Mouse (Mus musculus): ENCODE data around the gene Cpt2. TPM values are rescaled to one million over a fixed set of nuclear protein-coding genes. Genes with fewer than 3 reads are reported as not detected.

Gene Cpt2
- total RNA-seq, 1 experiment = 11.0 TPM

DNA sequence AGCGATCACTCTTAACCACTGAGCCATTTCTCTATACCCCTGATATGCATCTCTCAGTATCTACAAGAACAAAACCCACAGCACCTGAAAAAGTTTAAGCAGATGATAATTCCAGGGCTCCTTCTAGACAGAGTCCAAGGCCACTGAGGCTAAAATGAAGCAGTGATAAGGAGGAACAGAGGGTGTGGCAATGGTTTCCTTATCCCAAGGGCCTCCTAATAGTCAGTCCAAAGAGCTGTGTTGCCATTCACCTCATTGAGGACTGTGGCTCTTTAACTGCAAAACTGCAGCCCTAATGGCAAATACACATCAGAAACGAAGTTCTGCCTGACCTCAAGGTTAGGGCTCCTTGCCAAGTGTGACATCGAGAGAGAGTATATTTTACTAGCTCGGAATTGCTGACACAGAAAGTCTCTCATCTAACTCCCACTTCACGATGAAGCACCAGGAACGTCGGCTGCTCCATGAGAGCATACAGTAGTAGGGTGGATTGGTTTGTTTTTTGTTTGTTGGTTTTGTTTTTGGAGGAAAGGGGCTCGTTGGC is 2.2 kb downstream of the Cpt2 start:
- Histone ChIP-seq H3K36me3 (ENCODE audit: control insufficient read depth, insufficient read depth, low read length, poor library complexity, severe bottlenecking) (no peaks in the 10 kb centered on the region), H3K4me3 (ENCODE audit: insufficient read depth in 1 of 2, low read depth in 1 of 2, low read length in 2 of 2, poor library complexity in 1 of 2, severe bottlenecking in 1 of 2) (no peak overlapping the region), H3K9ac (ENCODE audit: insufficient read depth, low read depth, low read length, poor library complexity, severe bottlenecking) (no peak overlapping the region), H3K9me3 (ENCODE audit: control insufficient read depth, insufficient read depth, low read depth, low read length) (no peaks in the 10 kb centered on the region), H3K4me1 (ENCODE audit: control insufficient read depth in 2 of 2, insufficient read depth in 2 of 2, low read length in 2 of 2, poor library complexity in 1 of 2) (no peaks in the 10 kb centered on the region), H3K27ac (ENCODE audit: insufficient read depth, low read depth, low read length, poor library complexity, severe bottlenecking) (no peak overlapping the region)
- in situ Hi-C loops (cut with MboI; ENCODE audit: low sequenced_read_pairs in 2 of 2, unreplicated experiment in 2 of 2) = no loop called here
- DNase-seq (ENCODE audit: low read depth, low spot score) = no peak
- TF ChIP-seq HCFC1 (IDR thresholded peaks at IDR 0.05; ENCODE audit: borderline replicate concordance, insufficient read depth, low read length) = no peak
- no peak for TF ChIP-seq ZC3H11A (IDR thresholded peaks at IDR 0.05; ENCODE audit: borderline replicate concordance, low read depth, low read length)
- TF ChIP-seq MAFK (IDR thresholded peaks at IDR 0.05; ENCODE audit: insufficient read depth, low read depth, low read length) = no peak
- TF ChIP-seq ZNF384 (IDR thresholded peaks at IDR 0.05; ENCODE audit: low read depth, low read length) = no peak
- no peak for TF ChIP-seq CHD2 (IDR thresholded peaks at IDR 0.05; ENCODE audit: low read depth, low read length)

DNA sequence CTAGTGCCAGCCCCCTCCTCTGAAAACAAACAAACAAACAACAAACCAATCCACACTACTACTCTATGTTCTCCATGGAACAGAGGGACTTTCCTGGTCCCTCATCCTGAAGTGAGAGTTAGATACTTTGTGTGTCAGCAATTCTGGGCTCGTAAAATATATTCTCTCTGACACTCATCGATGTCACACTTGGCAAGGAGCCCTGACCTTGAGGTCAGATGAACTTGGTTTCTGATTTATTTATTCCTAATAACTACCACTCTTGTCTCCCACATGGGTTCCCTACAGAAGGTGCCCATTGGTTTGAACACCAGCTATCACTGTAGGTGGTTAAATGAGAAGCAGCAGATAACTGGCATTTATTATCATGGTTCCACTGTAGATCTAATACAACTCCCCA is 3.1 kb downstream of the Cpt2 start:
- TF ChIP-seq ZNF384 (IDR thresholded peaks at IDR 0.05; ENCODE audit: low read depth, low read length) (no peak), HCFC1 (IDR thresholded peaks at IDR 0.05; ENCODE audit: borderline replicate concordance, insufficient read depth, low read length) (no peak), CHD2 (IDR thresholded peaks at IDR 0.05; ENCODE audit: low read depth, low read length) (no peak), ZC3H11A (IDR thresholded peaks at IDR 0.05; ENCODE audit: borderline replicate concordance, low read depth, low read length) (no peak), MAFK (IDR thresholded peaks at IDR 0.05; ENCODE audit: insufficient read depth, low read depth, low read length) (no peak)
- Histone ChIP-seq H3K4me3 (ENCODE audit: insufficient read depth in 1 of 2, low read depth in 1 of 2, low read length in 2 of 2, poor library complexity in 1 of 2, severe bottlenecking in 1 of 2) (no peak overlapping the region), H3K27ac (ENCODE audit: insufficient read depth, low read depth, low read length, poor library complexity, severe bottlenecking) (no peak overlapping the region), H3K9ac (ENCODE audit: insufficient read depth, low read depth, low read length, poor library complexity, severe bottlenecking) (no peak overlapping the region), H3K4me1 (ENCODE audit: control insufficient read depth in 2 of 2, insufficient read depth in 2 of 2, low read length in 2 of 2, poor library complexity in 1 of 2) (no peaks in the 10 kb centered on the region), H3K9me3 (ENCODE audit: control insufficient read depth, insufficient read depth, low read depth, low read length) (no peaks in the 10 kb centered on the region), H3K36me3 (ENCODE audit: control insufficient read depth, insufficient read depth, low read length, poor library complexity, severe bottlenecking) (no peaks in the 10 kb centered on the region)
- no peak for DNase-seq (ENCODE audit: low read depth, low spot score)
- in situ Hi-C loops (cut with MboI; ENCODE audit: low sequenced_read_pairs in 2 of 2, unreplicated experiment in 2 of 2) = no loop called here

DNA sequence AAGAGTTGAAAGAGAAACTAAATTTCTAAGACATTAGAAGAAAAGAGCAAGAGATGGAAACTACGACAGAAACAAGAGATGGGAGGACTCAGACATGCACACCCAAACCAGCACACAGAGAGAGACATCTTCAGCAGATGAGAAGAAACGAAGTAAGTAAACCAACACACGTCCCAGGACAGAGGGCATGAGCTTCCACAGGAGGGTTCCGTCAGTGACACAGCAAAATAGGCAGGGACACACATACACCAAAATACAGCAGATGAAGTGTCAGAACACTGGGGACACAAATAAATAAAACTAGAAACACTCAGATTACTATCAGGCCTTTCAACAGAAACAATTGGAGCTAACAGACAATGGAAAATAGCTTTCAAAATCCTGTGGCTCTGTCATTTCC is 13.4 kb downstream of the Cpt2 start:
- no peak for DNase-seq (ENCODE audit: low read depth, low spot score)
- H3K36me3 ChIP-seq (ENCODE audit: control insufficient read depth, insufficient read depth, low read length, poor library complexity, severe bottlenecking) = peaks cover 10% of the 10 kb centered on the region; the same call in 1 of the 2 replicates
- no peak overlapping the region for H3K27ac ChIP-seq (ENCODE audit: insufficient read depth, low read depth, low read length, poor library complexity, severe bottlenecking)
- in situ Hi-C loops (cut with MboI; ENCODE audit: low sequenced_read_pairs in 2 of 2, unreplicated experiment in 2 of 2) = no loop called here
- TF ChIP-seq CHD2 (IDR thresholded peaks at IDR 0.05; ENCODE audit: low read depth, low read length) = no peak
- TF ChIP-seq ZNF384 (IDR thresholded peaks at IDR 0.05; ENCODE audit: low read depth, low read length) = no peak
- TF ChIP-seq HCFC1 (IDR thresholded peaks at IDR 0.05; ENCODE audit: borderline replicate concordance, insufficient read depth, low read length) = no peak
- no peak for TF ChIP-seq ZC3H11A (IDR thresholded peaks at IDR 0.05; ENCODE audit: borderline replicate concordance, low read depth, low read length)
- TF ChIP-seq MAFK (IDR thresholded peaks at IDR 0.05; ENCODE audit: insufficient read depth, low read depth, low read length) = no peak
- no peak overlapping the region for H3K4me3 ChIP-seq (ENCODE audit: insufficient read depth in 1 of 2, low read depth in 1 of 2, low read length in 2 of 2, poor library complexity in 1 of 2, severe bottlenecking in 1 of 2)
- no peaks in the 10 kb centered on the region for H3K4me1 ChIP-seq (ENCODE audit: control insufficient read depth in 2 of 2, insufficient read depth in 2 of 2, low read length in 2 of 2, poor library complexity in 1 of 2)
- H3K9me3 ChIP-seq (ENCODE audit: control insufficient read depth, insufficient read depth, low read depth, low read length) = no peaks in the 10 kb centered on the region
- no peak overlapping the region for H3K9ac ChIP-seq (ENCODE audit: insufficient read depth, low read depth, low read length, poor library complexity, severe bottlenecking)

DNA sequence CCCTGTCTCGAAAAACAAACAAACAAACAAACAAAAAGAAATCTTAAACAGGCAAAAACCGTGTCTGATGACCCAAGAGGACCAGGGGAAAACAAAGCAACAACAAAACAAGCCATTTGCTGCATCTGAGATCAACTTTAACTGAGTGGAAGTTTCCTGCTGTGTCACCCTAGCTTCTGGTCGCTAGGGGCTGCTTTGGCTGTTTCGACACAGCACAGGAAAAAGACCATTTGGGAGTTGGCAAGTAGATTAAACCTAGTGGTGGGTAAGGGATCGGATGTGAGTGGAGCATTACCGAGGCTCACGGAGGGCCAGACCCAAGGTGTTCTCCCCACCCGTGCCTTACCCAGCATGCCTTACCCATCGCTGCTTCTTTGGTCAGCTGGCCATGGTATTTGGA is 16.8 kb downstream of the Cpt2 start:
- H3K4me1 ChIP-seq (ENCODE audit: control insufficient read depth in 2 of 2, insufficient read depth in 2 of 2, low read length in 2 of 2, poor library complexity in 1 of 2) = no peaks in the 10 kb centered on the region
- TF ChIP-seq MAFK (IDR thresholded peaks at IDR 0.05; ENCODE audit: insufficient read depth, low read depth, low read length) = no peak
- TF ChIP-seq CHD2 (IDR thresholded peaks at IDR 0.05; ENCODE audit: low read depth, low read length) = no peak
- TF ChIP-seq ZC3H11A (IDR thresholded peaks at IDR 0.05; ENCODE audit: borderline replicate concordance, low read depth, low read length) = no peak
- TF ChIP-seq HCFC1 (IDR thresholded peaks at IDR 0.05; ENCODE audit: borderline replicate concordance, insufficient read depth, low read length) = no peak
- TF ChIP-seq ZNF384 (IDR thresholded peaks at IDR 0.05; ENCODE audit: low read depth, low read length) = no peak
- no peak overlapping the region for H3K4me3 ChIP-seq (ENCODE audit: insufficient read depth in 1 of 2, low read depth in 1 of 2, low read length in 2 of 2, poor library complexity in 1 of 2, severe bottlenecking in 1 of 2)
- in situ Hi-C loops (cut with MboI; ENCODE audit: low sequenced_read_pairs in 2 of 2, unreplicated experiment in 2 of 2) = no loop called here
- H3K36me3 ChIP-seq (ENCODE audit: control insufficient read depth, insufficient read depth, low read length, poor library complexity, severe bottlenecking) = peaks cover 4% of the 10 kb centered on the region; the same call in 1 of the 2 replicates
- no peak overlapping the region for H3K9ac ChIP-seq (ENCODE audit: insufficient read depth, low read depth, low read length, poor library complexity, severe bottlenecking)
- no peak overlapping the region for H3K27ac ChIP-seq (ENCODE audit: insufficient read depth, low read depth, low read length, poor library complexity, severe bottlenecking)
- no peaks in the 10 kb centered on the region for H3K9me3 ChIP-seq (ENCODE audit: control insufficient read depth, insufficient read depth, low read depth, low read length)
- DNase-seq (ENCODE audit: low read depth, low spot score) = no peak
